Mouse (Mus musculus) myocyte (in vitro differentiated cells): ENCODE measurements at regions not wholly inside any gene's neighbourhood (a gene's known extent, or its start where the extent isn't known, plus 50 kb on each side); places are given as distances from the start of the nearest gene placed in this dataset.
A peak's percentile ranks its signal among the peaks of the same experiment; 100 is the strongest.

Source experiments
- H3K27me3 ChIP-seq: one replicate; pipeline ENCODE4 v1.6.1; 2011; ENCODE audit not compliant: control insufficient read depth, insufficient read depth, insufficient read length
- H3K36me3 ChIP-seq: one replicate; pipeline ENCODE4 v1.6.1; 2011; ENCODE audit not compliant: control insufficient read depth, insufficient read depth
- H3K4me2 ChIP-seq: one replicate; pipeline ENCODE4 v1.6.1; 2011; ENCODE audit warnings: low read depth, control low read depth
- H3K4me3 ChIP-seq: one replicate; pipeline ENCODE4 v1.5.1; 2011; ENCODE audit warnings: mild to moderate bottlenecking, control low read depth, moderate library complexity
- H3K79me2 ChIP-seq: one replicate; pipeline ENCODE4 v1.6.1; 2011; ENCODE audit not compliant: control insufficient read depth, insufficient read depth
- H3ac ChIP-seq: one replicate; pipeline ENCODE4 v1.6.1; 2011; ENCODE audit not compliant: control insufficient read depth, insufficient read length
- CEBPB ChIP-seq: IDR thresholded peaks from 2 replicates; pipeline ENCODE4 v1.6.1; 2011; ENCODE audit warnings: mild to moderate bottlenecking, moderate library complexity; ENCODE audit not compliant: poor library complexity, insufficient read depth, severe bottlenecking
- E2F4 ChIP-seq: IDR thresholded peaks from one replicate; pipeline ENCODE4 v1.6.1; 2011; ENCODE audit warnings: mild to moderate bottlenecking, control low read depth, moderate library complexity; ENCODE audit not compliant: insufficient read depth
- MAX ChIP-seq: IDR thresholded peaks from one replicate; pipeline ENCODE4 v1.6.1; 2011; ENCODE audit warnings: low read depth, mild to moderate bottlenecking, control low read depth
- MYOD1 ChIP-seq, 3 experiments: IDR thresholded peaks; one replicate each; pipeline ENCODE4 v1.6.1; 2011; ENCODE audit warnings: control low read depth in 2 of 3, low read depth in 2 of 3, mild to moderate bottlenecking in 2 of 3, moderate library complexity in 1 of 3; ENCODE audit not compliant: insufficient read length in 2 of 3, control insufficient read depth in 1 of 3
- MYOG ChIP-seq, 3 experiments: IDR thresholded peaks; one replicate each; pipeline ENCODE4 v1.6.1; 2011; ENCODE audit warnings: control low read depth in 2 of 3, low read depth in 2 of 3, mild to moderate bottlenecking in 2 of 3; ENCODE audit not compliant: insufficient read length in 2 of 3, control insufficient read depth in 1 of 3, insufficient read depth in 1 of 3
- POLR2A ChIP-seq: IDR thresholded peaks from one replicate; pipeline ENCODE4 v1.6.1; 2011; ENCODE audit warnings: low read depth, mild to moderate bottlenecking, control low read depth, moderate library complexity; ENCODE audit not compliant: insufficient read length
- POLR2AphosphoS2 ChIP-seq: IDR thresholded peaks from one replicate; pipeline ENCODE4 v1.6.1; 2011; ENCODE audit warnings: low read depth, control low read depth; ENCODE audit not compliant: insufficient read length
- REST ChIP-seq: IDR thresholded peaks from one replicate; pipeline ENCODE4 v1.6.1; 2011; ENCODE audit warnings: mild to moderate bottlenecking, control low read depth, moderate library complexity; ENCODE audit not compliant: insufficient read depth, insufficient read length
- SRF ChIP-seq: IDR thresholded peaks from one replicate; pipeline ENCODE4 v1.6.1; 2011; ENCODE audit warnings: low read depth; ENCODE audit not compliant: control insufficient read depth, insufficient read length
- TCF12 ChIP-seq: IDR thresholded peaks from one replicate; pipeline ENCODE4 v1.6.1; 2011; ENCODE audit warnings: mild to moderate bottlenecking, control low read depth; ENCODE audit not compliant: poor library complexity, insufficient read depth, severe bottlenecking
- TCF3 ChIP-seq: IDR thresholded peaks from one replicate; pipeline ENCODE4 v1.6.1; 2011; ENCODE audit warnings: low read depth, control low read depth; ENCODE audit not compliant: insufficient read length
- USF1 ChIP-seq: IDR thresholded peaks from one replicate; pipeline ENCODE4 v1.6.1; 2011; ENCODE audit warnings: low read depth, mild to moderate bottlenecking, control low read depth, moderate library complexity

DNA sequence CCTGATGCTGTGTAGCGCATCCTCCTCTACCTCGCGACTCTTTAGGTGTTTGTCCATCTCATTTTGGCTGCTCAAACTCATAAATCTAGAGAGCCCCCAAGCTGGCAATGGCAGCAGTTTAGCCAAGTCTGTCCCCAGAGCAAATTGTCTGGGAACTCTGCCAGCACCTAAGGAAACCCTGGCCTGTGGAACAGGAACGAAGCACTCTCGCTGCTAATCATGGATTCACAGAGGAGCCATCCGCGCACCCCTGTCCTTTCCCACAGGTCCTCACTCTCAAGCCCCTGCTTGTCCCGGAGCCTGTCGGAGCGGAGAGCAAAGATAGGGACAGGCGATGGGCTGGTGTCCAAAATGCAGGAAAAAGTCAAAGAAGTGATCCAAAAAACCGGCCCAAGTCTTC is 138.3 kb upstream of the Frmd6 start:
- Histone ChIP-seq H3K4me3 (no peak overlapping the region), H3K27me3 (no peaks in the 10 kb centered on the region), H3K36me3 (no peaks in the 10 kb centered on the region), H3ac (no peak overlapping the region), H3K4me2 (no peak overlapping the region), H3K79me2 (no peaks in the 10 kb centered on the region)
- TF ChIP-seq E2F4 (no peak), MYOD1 (IDR thresholded peaks at IDR 0.05; ENCODE audit: control insufficient read depth in 1 of 3, insufficient read length in 2 of 3, low read depth in 2 of 3) (no peak), USF1 (no peak), TCF3 (no peak), POLR2A (no peak), SRF (no peak), TCF12 (no peak), MAX (no peak), CEBPB (no peak), MYOG (IDR thresholded peaks at IDR 0.05; ENCODE audit: control insufficient read depth in 1 of 3, insufficient read depth in 1 of 3, insufficient read length in 2 of 3, low read depth in 2 of 3) (no peak), REST (no peak), POLR2AphosphoS2 (no peak)

- no peaks in the 10 kb centered on the region for H3K79me2 ChIP-seq
- H3K4me2 ChIP-seq: peak overlapping the region; percentile 74
- H3K36me3 ChIP-seq: no peaks in the 10 kb centered on the region
- no peak overlapping the region for H3ac ChIP-seq
- TF ChIP-seq E2F4: no peak
- TF ChIP-seq CEBPB: peak; percentile 53; the same call in 1 of the 2 replicates
- TF ChIP-seq POLR2A: no peak
- TF ChIP-seq MAX: peak; percentile 10
- TF ChIP-seq USF1: peak; percentile 84
- no peak for TF ChIP-seq REST
- TF ChIP-seq TCF12: no peak
- H3K27me3 ChIP-seq: no peaks in the 10 kb centered on the region
- no peak overlapping the region for H3K4me3 ChIP-seq
Observed at GRCm38 (mm10) chr12:70695162-70695561, 130.2 kb upstream of the Frmd6 start.

GRCm38 (mm10) chr12:70696256-70696655 is 129.1 kb upstream of the Frmd6 start:
- Histone ChIP-seq H3K27me3 (no peaks in the 10 kb centered on the region), H3K79me2 (no peaks in the 10 kb centered on the region), H3K4me3 (no peak overlapping the region), H3K36me3 (no peaks in the 10 kb centered on the region), H3ac (no peak overlapping the region), H3K4me2 (no peak overlapping the region)
- no peak for TF ChIP-seq TCF12
- no peak for TF ChIP-seq REST
- no peak for TF ChIP-seq POLR2A
- TF ChIP-seq TCF3: no peak
- no peak for TF ChIP-seq E2F4
- TF ChIP-seq MYOD1 (IDR thresholded peaks at IDR 0.05; ENCODE audit: control insufficient read depth in 1 of 3, insufficient read length in 2 of 3, low read depth in 2 of 3): no peak
- no peak for TF ChIP-seq USF1
- no peak for TF ChIP-seq MAX
- no peak for TF ChIP-seq SRF
- TF ChIP-seq POLR2AphosphoS2: no peak
- no peak for TF ChIP-seq MYOG (IDR thresholded peaks at IDR 0.05; ENCODE audit: control insufficient read depth in 1 of 3, insufficient read depth in 1 of 3, insufficient read length in 2 of 3, low read depth in 2 of 3)
- no peak for TF ChIP-seq CEBPB

GRCm38 (mm10) chr12:70698466-70698865 is 126.8 kb upstream of the Frmd6 start:
- no peak overlapping the region for H3ac ChIP-seq
- TF ChIP-seq E2F4: no peak
- no peak for TF ChIP-seq SRF
- TF ChIP-seq TCF12: no peak
- TF ChIP-seq POLR2A: no peak
- H3K4me3 ChIP-seq: no peak overlapping the region
- peak overlapping the region; percentile 64 for H3K4me2 ChIP-seq
- H3K27me3 ChIP-seq: no peaks in the 10 kb centered on the region
- H3K36me3 ChIP-seq: no peaks in the 10 kb centered on the region
- H3K79me2 ChIP-seq: no peaks in the 10 kb centered on the region

- Histone ChIP-seq H3K27me3 (no peaks in the 10 kb centered on the region), H3K36me3 (no peaks in the 10 kb centered on the region), H3K79me2 (no peaks in the 10 kb centered on the region), H3K4me3 (no peak overlapping the region), H3K4me2 (no peak overlapping the region), H3ac (no peak overlapping the region)
- TF ChIP-seq CEBPB: no peak
- no peak for TF ChIP-seq E2F4
- no peak for TF ChIP-seq USF1
Observed at GRCm38 (mm10) chr12:70702473-70702872, 122.8 kb upstream of the Frmd6 start.
